Mouse (Mus musculus): ENCODE measurements around the gene Trmt13.

The Trmt13 gene

DNA sequence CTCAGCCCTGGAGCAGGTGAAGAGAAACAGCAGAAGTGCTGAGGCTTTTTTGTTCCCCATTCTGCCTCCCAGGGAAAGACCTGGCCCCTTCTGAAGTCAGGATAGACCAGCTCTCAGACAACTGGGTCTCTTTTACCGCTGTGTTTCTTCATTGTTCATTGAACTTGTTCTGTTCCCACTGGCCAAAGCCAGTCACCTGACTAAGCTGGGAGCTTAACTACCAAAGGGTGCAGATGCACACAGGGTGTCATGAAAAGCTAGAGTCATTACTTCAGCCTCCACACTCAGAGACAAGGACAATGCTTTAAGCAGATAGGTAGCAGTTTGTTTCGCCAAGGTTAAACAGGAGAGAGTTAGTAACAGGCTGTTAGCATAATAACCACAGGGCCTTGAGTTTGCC, 72.3 kb downstream of the Trmt13 start:
- no peak for DNase-seq

DNA sequence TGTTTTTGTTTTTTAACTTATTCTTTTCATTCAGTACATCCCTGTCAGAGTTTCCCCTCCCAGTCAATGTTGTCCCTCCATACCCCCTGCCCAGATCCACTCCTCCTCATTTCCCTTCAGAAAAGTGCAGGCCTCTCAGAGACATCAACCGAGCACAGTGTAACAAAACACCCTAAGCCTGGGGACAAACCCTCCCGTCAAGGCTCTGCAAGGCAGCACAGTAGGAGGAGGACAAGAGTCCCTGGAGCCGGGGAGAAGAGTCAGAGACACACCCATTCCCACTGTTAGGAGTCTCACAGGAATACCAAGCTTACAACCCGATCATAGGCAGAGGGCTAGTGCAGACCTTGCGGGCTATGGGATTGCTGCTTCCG, 77.2 kb downstream of the Trmt13 start:
- no peak for DNase-seq

DNA sequence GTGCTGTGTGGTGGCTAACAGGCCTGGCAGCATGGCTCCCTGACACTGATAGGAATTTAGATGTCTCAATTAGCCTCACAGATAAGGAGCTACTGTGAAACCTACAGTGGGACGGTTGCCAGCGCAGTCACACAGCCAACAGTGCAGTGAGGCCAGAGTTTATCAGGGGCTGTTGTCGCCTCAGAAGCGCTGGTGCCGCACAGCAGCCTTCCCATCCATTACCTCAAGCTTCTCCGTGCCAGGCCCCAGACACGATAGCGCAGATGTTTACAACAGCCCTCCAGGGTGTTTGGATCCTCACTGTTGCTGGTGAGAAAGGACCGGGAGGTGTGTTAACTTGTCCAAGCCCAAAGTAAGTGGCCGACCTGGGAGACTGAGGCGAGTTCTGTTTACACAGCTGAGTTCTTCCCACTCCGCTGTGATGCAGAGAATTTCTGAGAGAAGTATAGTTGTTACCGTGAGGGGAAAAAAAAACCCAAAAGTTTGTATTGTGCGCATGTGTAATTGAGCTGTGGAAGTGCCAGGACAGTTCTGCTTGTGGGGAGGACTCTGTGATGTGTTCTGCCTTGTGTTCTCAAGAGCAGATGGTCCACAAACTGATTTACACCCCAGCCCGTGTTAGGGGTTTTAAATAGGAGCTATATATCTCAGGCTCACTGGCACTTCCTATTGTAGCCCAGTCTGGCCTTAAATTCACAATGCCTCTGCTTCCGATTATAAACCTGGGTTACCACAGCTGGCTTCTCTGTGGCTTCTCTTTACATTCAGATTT, 77.8 kb downstream of the Trmt13 start:
- no peak for DNase-seq
